Mouse (Mus musculus) forebrain, embryonic 10.5 days (tissue): ENCODE results near the gene Lrrc75b. TPM values are rescaled to one million over a fixed set of nuclear protein-coding genes. Genes with fewer than 3 reads are reported as not detected.
A peak's percentile ranks its signal among the peaks of the same experiment; 100 is the strongest.
"Not testable (repeated sequence)": the region's sequence is repeated elsewhere in the genome, so short reads cannot be mapped to it uniquely, and the experiment has no call there.

Source experiments
- DNase-seq: peaks from one replicate; pipeline ENCODE4 v3.0.0-alpha.2; 2017; ENCODE audit warnings: low spot score; ENCODE audit errors: extremely low spot score
- H3K27ac ChIP-seq: fragments of 300-500 bp; sonication (generic); 2 replicates; pipeline ENCODE4 v1.5.1; 2016; ENCODE audit warnings: mild to moderate bottlenecking
- H3K27me3 ChIP-seq: fragments of 300-500 bp; sonication (generic); 2 replicates; pipeline ENCODE4 v1.6.1; 2016; ENCODE audit warnings: mild to moderate bottlenecking; ENCODE audit not compliant: poor library complexity, severe bottlenecking
- H3K36me3 ChIP-seq: fragments of 300-500 bp; sonication (generic); replicated peaks from 2 replicates; pipeline ENCODE4 v1.6.1; 2016; ENCODE audit warnings: mild to moderate bottlenecking, moderate library complexity
- H3K4me1 ChIP-seq: fragments of 300-500 bp; sonication (generic); 2 replicates; pipeline ENCODE4 v1.6.1; 2016
- H3K4me3 ChIP-seq: fragments of 300-500 bp; sonication (generic); 2 replicates; pipeline ENCODE4 v1.5.1; 2016; ENCODE audit warnings: mild to moderate bottlenecking, moderate library complexity
- H3K9me3 ChIP-seq: fragments of 300-500 bp; sonication (generic); 2 replicates; pipeline ENCODE4 v1.6.1; 2016; ENCODE audit warnings: mild to moderate bottlenecking, moderate library complexity
- WGBS: fragments of 180-500 bp; shearing (Covaris S2); methylation state at CpG from one replicate; pipeline ENCODE4 v1.1.7; 2016; 5-methylcytosine and 5-hydroxymethylcytosine counted together
- polyA plus RNA-seq: library from polyadenylated mRNA; unstranded; fragments of >200 nt; fragmentation: Nextera tagmentation; extraction: Ambion mirVana; gene quantifications from 2 replicates; pipeline ENCODE4 v1.2.1, GENCODE M21; 2016

Gene Lrrc75b
- polyA plus RNA-seq, 1 experiment from 2014 or later, result 1.1 TPM

DNA sequence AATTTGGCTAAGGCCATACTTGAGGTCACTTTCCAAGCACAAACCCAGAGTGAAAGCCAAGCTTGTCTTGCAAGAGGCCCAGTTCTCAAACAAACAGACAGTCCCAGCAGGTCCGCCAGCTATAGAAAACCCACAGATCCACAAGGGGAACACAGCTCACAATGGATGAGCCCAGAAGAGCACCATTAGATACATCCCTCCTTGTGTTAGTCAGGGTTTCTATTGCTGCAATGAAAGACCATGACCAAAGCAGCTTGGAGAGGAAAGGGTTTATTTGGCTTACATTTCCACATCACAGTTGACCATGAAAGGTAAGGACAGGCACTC is 26.4 kb upstream of the Lrrc75b start:
- Histone ChIP-seq H3K27ac (peak overlapping the region; percentile 36; the same call in 1 of the 2 replicates), H3K4me3 (no peak overlapping the region), H3K27me3 (peaks cover 19% of the 10 kb centered on the region), H3K4me1 (peaks cover 20% of the 10 kb centered on the region), H3K9me3 (no peaks in the 10 kb centered on the region), H3K36me3 (no peaks in the 10 kb centered on the region)
- no peak for DNase-seq
- WGBS, result 85% methylated on average over 1 of the region's 1 CpGs

DNA sequence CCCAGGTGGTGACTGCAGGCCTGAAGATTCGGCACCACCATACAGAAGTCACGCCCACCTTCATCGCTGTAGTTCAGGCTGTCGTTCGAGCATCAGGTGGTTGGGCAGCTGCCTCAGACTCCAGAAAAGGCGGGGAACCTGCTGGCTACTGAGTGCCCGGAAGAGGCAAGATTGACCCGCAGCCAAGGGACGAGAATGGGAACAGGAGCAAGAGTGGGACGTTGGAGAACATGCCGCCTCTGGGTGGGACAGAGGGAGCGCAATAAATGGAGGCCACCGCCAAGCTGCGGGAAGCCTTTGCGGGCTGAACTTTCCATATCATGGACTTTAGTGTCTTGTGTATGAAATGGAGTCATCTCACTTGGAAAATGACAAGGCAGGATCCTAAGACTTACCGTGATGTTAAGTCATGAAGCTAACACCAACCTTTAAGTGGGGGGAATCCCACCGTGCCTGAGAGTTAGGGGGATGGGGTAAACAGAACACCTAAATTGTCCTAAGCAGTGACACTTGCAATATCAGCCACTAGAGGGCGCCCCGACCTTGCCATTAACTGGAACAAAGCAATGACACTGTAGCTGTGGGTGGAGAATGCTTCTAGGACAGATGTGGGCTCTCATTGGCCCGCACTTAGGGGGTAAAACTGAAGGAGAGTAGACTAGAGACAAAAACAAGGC is 25.9 kb upstream of the Lrrc75b start:
- peak overlapping the region; percentile 29 for H3K4me3 ChIP-seq
- no peaks in the 10 kb centered on the region for H3K9me3 ChIP-seq
- peaks cover 19% of the 10 kb centered on the region for H3K27me3 ChIP-seq
- no peaks in the 10 kb centered on the region for H3K36me3 ChIP-seq
- H3K4me1 ChIP-seq, result peaks cover 20% of the 10 kb centered on the region
- peak overlapping the region; percentile 36; the same call in 1 of the 2 replicates for H3K27ac ChIP-seq
- peak; percentile 91 for DNase-seq
- 26% methylated on average over 20 of the region's 20 CpGs for WGBS

GRCm38 (mm10) chr10:75579129-75579528 is 19.0 kb upstream of the Lrrc75b start:
- no peaks in the 10 kb centered on the region for H3K9me3 ChIP-seq
- no peak overlapping the region for H3K27ac ChIP-seq
- H3K36me3 ChIP-seq, result no peaks in the 10 kb centered on the region
- H3K4me3 ChIP-seq, result no peak overlapping the region
- no peaks in the 10 kb centered on the region for H3K4me1 ChIP-seq
- peaks cover 2% of the 10 kb centered on the region; the same call in 1 of the 2 replicates for H3K27me3 ChIP-seq
- DNase-seq, result no peak
- WGBS, result 92% methylated on average over 6 of the region's 6 CpGs

DNA sequence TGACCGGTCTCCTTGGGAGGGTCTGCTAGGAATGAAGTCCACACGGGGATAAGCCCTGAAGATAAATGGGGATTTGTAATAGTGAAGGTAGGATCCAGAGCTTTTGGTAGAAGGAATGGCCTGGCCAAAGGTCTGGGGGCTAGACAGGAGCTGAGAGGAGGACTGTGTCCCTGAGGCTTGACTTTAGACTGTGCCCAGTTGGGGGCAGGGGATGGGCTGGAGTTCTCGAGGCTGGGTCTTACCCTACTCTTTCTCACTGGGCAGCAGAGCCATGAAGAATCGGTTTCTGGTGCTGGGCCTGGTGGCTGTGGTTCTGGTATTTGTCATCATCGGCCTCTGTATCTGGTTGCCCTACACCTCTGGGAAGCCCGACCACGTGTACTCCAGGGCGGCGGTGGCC is 13.8 kb upstream of the Lrrc75b start:
- no peak overlapping the region for H3K4me3 ChIP-seq
- no peak for DNase-seq
- peaks cover 35% of the 10 kb centered on the region for H3K4me1 ChIP-seq
- no peaks in the 10 kb centered on the region for H3K36me3 ChIP-seq
- WGBS, result 92% methylated on average over 9 of the region's 9 CpGs
- no peak overlapping the region for H3K27ac ChIP-seq
- peaks cover 24% of the 10 kb centered on the region for H3K27me3 ChIP-seq
- no peaks in the 10 kb centered on the region for H3K9me3 ChIP-seq

DNA sequence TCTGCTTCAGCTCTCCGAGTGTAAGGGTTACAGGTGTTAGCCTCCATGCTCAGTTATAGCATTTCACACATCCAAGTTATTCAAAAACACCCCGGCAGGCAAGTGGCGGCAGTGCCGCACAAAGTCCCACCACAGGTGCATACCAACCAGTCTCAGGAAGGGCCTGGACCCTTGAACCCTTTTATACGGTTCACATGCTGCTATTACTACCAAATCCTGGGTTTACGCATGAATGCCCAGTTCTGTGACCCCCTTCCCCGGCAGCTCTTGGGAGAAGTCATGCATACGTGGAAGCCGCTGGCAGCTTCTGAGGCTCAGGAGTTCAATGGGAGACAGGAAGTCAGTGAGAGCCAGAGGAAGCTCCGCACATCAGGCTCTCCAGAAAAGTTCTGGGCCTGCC is 13.1 kb upstream of the Lrrc75b start:
- Histone ChIP-seq H3K9me3 (no peaks in the 10 kb centered on the region), H3K27ac (no peak overlapping the region), H3K27me3 (peaks cover 31% of the 10 kb centered on the region), H3K4me3 (no peak overlapping the region), H3K4me1 (peaks cover 43% of the 10 kb centered on the region), H3K36me3 (no peaks in the 10 kb centered on the region)
- no peak for DNase-seq
- WGBS, result 52% methylated on average over 10 of the region's 10 CpGs

GRCm38 (mm10) chr10:75571937-75572336 is 11.8 kb upstream of the Lrrc75b start:
- 43% methylated on average over 9 of the region's 9 CpGs for WGBS
- Histone ChIP-seq H3K4me1 (peaks cover 47% of the 10 kb centered on the region), H3K9me3 (no peaks in the 10 kb centered on the region), H3K36me3 (no peaks in the 10 kb centered on the region), H3K27me3 (peaks cover 39% of the 10 kb centered on the region), H3K27ac (0 out of 2 replicates have a peak overlapping the region, but pooled peaks have one; percentile 9), H3K4me3 (no peak overlapping the region)
- no peak for DNase-seq

GRCm38 (mm10) chr10:75570981-75571657 is 11.0 kb upstream of the Lrrc75b start:
- 23% methylated on average over 10 of the region's 10 CpGs for WGBS
- 0 out of 2 replicates have a peak overlapping the region, but pooled peaks have one; percentile 9 for H3K27ac ChIP-seq

GRCm38 (mm10) chr10:75568851-75569250 is 8.7 kb upstream of the Lrrc75b start:
- 16% methylated on average over 4 of the region's 4 CpGs for WGBS
- Histone ChIP-seq H3K36me3 (no peaks in the 10 kb centered on the region), H3K27me3 (peaks cover 47% of the 10 kb centered on the region), H3K4me1 (peaks cover 55% of the 10 kb centered on the region), H3K27ac (no peak overlapping the region), H3K4me3 (peak overlapping the region; percentile 12; the same call in 1 of the 2 replicates), H3K9me3 (no peaks in the 10 kb centered on the region)
- no peak for DNase-seq

More at GRCm38 (mm10) chr10:75570981-75571657, 11.0 kb upstream of the Lrrc75b start:
- DNase-seq, result no peak
- Histone ChIP-seq H3K4me3 (no peak overlapping the region), H3K36me3 (no peaks in the 10 kb centered on the region), H3K9me3 (no peaks in the 10 kb centered on the region), H3K4me1 (peaks cover 49% of the 10 kb centered on the region), H3K27me3 (peaks cover 39% of the 10 kb centered on the region)

DNA sequence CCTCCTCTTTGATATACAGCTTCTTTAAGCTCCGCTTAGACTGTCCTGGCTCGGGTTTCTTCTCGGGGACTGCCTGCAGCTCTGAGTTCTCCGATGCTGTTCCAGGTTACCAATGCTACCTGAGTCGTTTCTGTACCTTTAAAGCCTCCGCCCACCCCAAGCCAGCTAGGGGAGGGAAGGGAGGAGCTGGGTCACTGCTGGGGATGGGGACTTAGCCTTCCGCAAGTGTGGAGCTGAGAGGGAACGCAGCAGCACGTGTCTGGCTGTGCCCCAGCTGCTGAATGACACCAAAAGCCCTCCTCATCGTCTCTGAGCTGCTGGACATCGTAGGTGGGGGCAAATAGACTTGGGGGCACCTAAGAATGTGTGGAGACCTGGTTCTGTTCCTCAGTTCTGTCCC is 8.3 kb upstream of the Lrrc75b start:
- peaks cover 51% of the 10 kb centered on the region for H3K4me1 ChIP-seq
- no peaks in the 10 kb centered on the region for H3K36me3 ChIP-seq
- H3K27me3 ChIP-seq, result peaks cover 47% of the 10 kb centered on the region
- 7% methylated on average over 11 of the region's 11 CpGs for WGBS
- DNase-seq, result no peak
- H3K27ac ChIP-seq, result no peak overlapping the region
- no peaks in the 10 kb centered on the region for H3K9me3 ChIP-seq
- peak overlapping the region; percentile 12; the same call in 1 of the 2 replicates for H3K4me3 ChIP-seq

- Histone ChIP-seq H3K9me3 (no peaks in the 10 kb centered on the region), H3K4me3 (no peak overlapping the region), H3K27ac (no peak overlapping the region), H3K36me3 (no peaks in the 10 kb centered on the region), H3K4me1 (peaks cover 47% of the 10 kb centered on the region), H3K27me3 (peaks cover 47% of the 10 kb centered on the region)
- WGBS, result 44% methylated on average over 5 of the region's 5 CpGs
- DNase-seq, result no peak
These were observed 7.9 kb upstream of the Lrrc75b start for GRCm38 (mm10) chr10:75568029-75568428.

DNA sequence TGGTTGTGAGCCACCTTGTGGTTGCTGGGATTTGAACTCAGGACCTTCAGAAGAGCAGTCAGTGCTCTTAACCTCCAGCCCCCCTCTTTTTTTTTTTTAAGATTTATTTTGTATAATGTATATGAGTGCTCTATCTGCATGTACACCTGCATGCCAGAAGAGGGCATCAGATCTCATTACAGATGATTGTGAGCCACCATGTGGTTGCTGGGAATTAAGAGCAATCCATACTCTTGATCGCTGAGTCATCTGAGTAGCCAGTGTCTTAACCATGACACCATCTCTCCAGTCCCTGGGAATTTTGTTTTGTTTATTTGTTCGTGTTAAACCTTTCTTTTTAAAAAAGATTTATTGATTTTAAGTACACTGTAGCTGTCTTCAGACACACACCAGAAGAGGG is 6.6 kb upstream of the Lrrc75b start:
- not testable (repeated sequence) for H3K4me3 ChIP-seq, H3K27ac ChIP-seq, DNase-seq, H3K9me3 ChIP-seq, H3K36me3 ChIP-seq
- Histone ChIP-seq H3K27me3 (peaks cover 60% of the 10 kb centered on the region), H3K4me1 (peaks cover 34% of the 10 kb centered on the region)
- WGBS, result 81% methylated on average over 2 of the region's 2 CpGs

DNA sequence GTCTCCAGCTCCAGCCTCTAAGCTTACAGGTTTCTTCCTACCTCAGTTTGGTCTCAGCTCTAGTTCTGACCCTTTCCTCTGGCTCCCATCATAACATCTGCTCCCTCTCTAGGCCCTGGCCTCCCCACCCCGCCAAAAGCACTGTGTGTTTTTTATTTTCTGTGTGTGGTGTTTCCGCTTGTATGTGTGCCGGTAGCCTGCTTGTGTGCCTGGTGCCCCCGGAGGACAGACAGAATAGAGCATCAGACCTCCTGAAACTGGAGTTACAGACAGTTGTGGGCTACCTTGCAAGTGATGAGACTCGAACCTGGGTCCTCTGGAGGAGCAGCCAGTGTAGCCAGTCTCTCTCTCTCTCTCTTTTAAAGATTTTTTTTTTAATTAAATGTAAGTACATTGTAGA is 6.2 kb upstream of the Lrrc75b start:
- Histone ChIP-seq H3K9me3 (no peaks in the 10 kb centered on the region), H3K36me3 (no peaks in the 10 kb centered on the region), H3K27ac (no peak overlapping the region), H3K4me3 (no peak overlapping the region), H3K4me1 (peaks cover 29% of the 10 kb centered on the region), H3K27me3 (peaks cover 64% of the 10 kb centered on the region)
- DNase-seq, result no peak
- 84% methylated on average over 5 of the region's 5 CpGs for WGBS

- no peak overlapping the region for H3K27ac ChIP-seq
- H3K9me3 ChIP-seq, result no peaks in the 10 kb centered on the region
- H3K4me3 ChIP-seq, result no peak overlapping the region
- H3K4me1 ChIP-seq, result peaks cover 25% of the 10 kb centered on the region
- 79% methylated on average over 7 of the region's 7 CpGs for WGBS
- no peaks in the 10 kb centered on the region for H3K36me3 ChIP-seq
- DNase-seq, result no peak
- peaks cover 68% of the 10 kb centered on the region for H3K27me3 ChIP-seq
These were observed 5.8 kb upstream of the Lrrc75b start for GRCm38 (mm10) chr10:75565906-75566305.
